ENCODE assay signal across 8 mouse cellular contexts in the genomic region with DNA sequence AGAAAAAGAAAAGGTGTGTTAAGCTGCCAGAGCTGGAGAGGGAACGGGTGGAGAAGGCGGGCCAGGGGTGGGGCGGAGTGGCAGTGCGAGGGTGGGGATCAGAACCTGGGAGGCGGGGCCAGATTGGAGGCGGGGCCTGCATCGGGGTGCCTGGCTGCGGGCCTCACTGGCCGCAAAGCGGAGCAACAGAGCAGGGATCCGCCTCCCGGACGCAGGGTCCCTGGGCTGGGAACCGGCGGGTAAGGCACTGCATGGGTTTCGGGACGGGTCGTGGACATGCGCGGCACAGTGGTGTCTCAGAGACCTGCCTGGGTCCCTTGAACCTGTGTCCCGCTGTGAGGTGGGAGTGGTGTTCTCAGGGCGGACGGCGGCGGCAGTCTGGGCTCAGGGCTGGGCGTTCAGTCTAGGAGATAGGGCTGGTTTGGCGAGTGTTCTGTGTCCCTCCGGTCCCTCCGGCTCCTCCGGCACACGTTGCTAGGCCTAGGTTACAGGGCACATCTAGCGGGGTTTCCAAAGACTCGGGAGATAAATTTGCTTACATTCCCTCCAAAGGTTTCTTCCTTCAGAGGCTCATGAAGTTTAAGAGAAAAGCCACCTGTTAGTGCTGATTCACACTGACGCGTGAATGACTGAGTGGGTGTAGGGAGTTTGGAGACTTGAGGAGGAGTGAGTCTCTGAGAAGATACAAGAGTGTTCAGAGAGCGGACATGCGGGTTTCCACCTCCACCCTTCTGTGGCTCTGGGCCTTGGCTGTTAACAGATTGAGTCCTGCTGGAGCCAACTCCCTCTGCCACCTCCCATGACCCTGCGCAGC. TPM values are rescaled to one million over a fixed set of nuclear protein-coding genes. Genes with fewer than 3 reads are reported as not detected.
DNase-seq lines count a peak whose midpoint lies in the region; ATAC-seq and TF ChIP-seq lines count a peak whose summit lies in the region.

A gene (plus strand): TSS at position 176 of the 814 bp plus-strand sequence.

- H3K27ac ChIP-seq in hindbrain, embryonic 10.5 days, result peak within 1 kb of the TSS; percentile 74
- peak within 1 kb of the TSS; percentile 69 for H3K27ac ChIP-seq in lung, postnatal 0 days (ENCODE audit: low read length)

- 0 out of 2 replicates have a peak within 1 kb of the TSS, but pooled peaks have one; percentile 27 for H3K9ac ChIP-seq in lung, postnatal 0 days (replicated peaks; ENCODE audit: low read depth)

- H3K27me3 ChIP-seq in hindbrain, embryonic 10.5 days (ENCODE audit: insufficient read depth, poor library complexity, severe bottlenecking), result peaks cover 24% of the 10 kb centered on the region
- H3K27me3 ChIP-seq in lung, postnatal 0 days (replicated peaks; ENCODE audit: insufficient read depth, low read length), result no peaks in the 10 kb centered on the region

- peak within 1 kb of the TSS; percentile 66 for H3K4me2 ChIP-seq in lung, postnatal 0 days (replicated peaks; ENCODE audit: low read depth, low read length)

- peak; percentile 72 for ATAC-seq in frontal cortex, adult (ENCODE audit: low TSS enrichment)
- peak; percentile 98 for ATAC-seq in lung, postnatal 0 days

- peak; percentile 93 for DNase-seq in MN1 (ENCODE audit: low spot score)
- DNase-seq in cerebellum, adult 9-10 months, result peak; percentile 81
- peak; percentile 90 for DNase-seq in hindbrain, embryonic 10.5 days (ENCODE audit: low spot score)
- peak; percentile 92 for DNase-seq in layer of hippocampus, adult 9-11 months
- DNase-seq in lung, postnatal 0 days (ENCODE audit: low spot score), result peak; percentile 96
- peak; percentile 91 for DNase-seq in ovary, postnatal 10 days (ENCODE audit: low spot score)
- DNase-seq in thymus, postnatal 0 days (ENCODE audit: low spot score), result peak; percentile 90

- 3% methylated on average over 38 of the region's 38 CpGs for WGBS in hindbrain, embryonic 10.5 days
- WGBS in lung, postnatal 0 days, result 2% methylated on average over 36 of the region's 38 CpGs

- no peaks in the 10 kb centered on the region for H3K9me3 ChIP-seq in hindbrain, embryonic 10.5 days
- H3K9me3 ChIP-seq in lung, postnatal 0 days (ENCODE audit: low read length), result no peaks in the 10 kb centered on the region

- no peaks in the 10 kb centered on the region for H3K36me3 ChIP-seq in hindbrain, embryonic 10.5 days
- no peaks in the 10 kb centered on the region for H3K36me3 ChIP-seq in lung, postnatal 0 days (ENCODE audit: insufficient read depth, low read length)

- peaks cover 17% of the 10 kb centered on the region; the same call in 1 of the 2 replicates for H3K4me1 ChIP-seq in hindbrain, embryonic 10.5 days (replicated peaks)
- H3K4me1 ChIP-seq in lung, postnatal 0 days (ENCODE audit: insufficient read depth, low read depth, low read length), result no peaks in the 10 kb centered on the region; the same call in 1 of the 2 replicates

- H3K4me3 ChIP-seq in hindbrain, embryonic 10.5 days, result peak within 1 kb of the TSS; percentile 59
- H3K4me3 ChIP-seq in lung, postnatal 0 days (ENCODE audit: low read depth, low read length), result peak within 1 kb of the TSS; percentile 49

- TF ChIP-seq EP300 in lung, postnatal 0 days (IDR thresholded peaks at IDR 0.05), result no peak

- peak; percentile 45 for TF ChIP-seq CTCF in lung, postnatal 0 days (IDR thresholded peaks at IDR 0.05)

RNA-seq across cellular contexts. Expression of the gene that starts here (rescaled TPM):
- 7.2 and 9.4 TPM in 2 replicates for polyA plus RNA-seq in hindbrain, embryonic 10.5 days (2016; fragmentation: Nextera tagmentation; extraction: Ambion mirVana)
- 7.7 and 9.2 TPM in 2 replicates for polyA plus RNA-seq in lung, postnatal 0 days (2015; fragmentation: Nextera tagmentation; extraction: Ambion mirVana)
- polyA plus RNA-seq in thymus, postnatal 0 days (2015; fragmentation: Nextera tagmentation; extraction: Ambion mirVana), result 10.5 and 16.2 TPM in 2 replicates

Comparison
In these comparisons a context has a peak if more than half of its experiments do, and no peak if none do; other contexts are left out.
1. Peak in every context shown above with its lines: DNase-seq, ATAC-seq, H3K4me3 ChIP-seq and H3K27ac ChIP-seq.